Mouse (Mus musculus): Measurements from ENCODE around the gene Asb14.

- no peak for TF ChIP-seq CTCF (IDR thresholded peaks at IDR 0.05; ENCODE audit: low read depth, low read length)
- TF ChIP-seq TAL1 (conservative IDR thresholded peaks at IDR 0.05; ENCODE audit: low read depth, low read length), result no peak
- TF ChIP-seq GATA1 (IDR thresholded peaks at IDR 0.05; ENCODE audit: borderline replicate concordance, low read length), result no peak
- TF ChIP-seq GATA2 (IDR thresholded peaks at IDR 0.05; ENCODE audit: borderline replicate concordance, low read depth, low read length), result no peak
- no peak for TF ChIP-seq POLR2AphosphoS5 (IDR thresholded peaks at IDR 0.05; ENCODE audit: insufficient replicate concordance, low read depth, low read length)
Measured at GRCm38 (mm10) chr14:26894392-26894791, at the start of gene Asb14.
